Mouse (Mus musculus): ENCODE measurements around the gene Wiz. TPM values are rescaled to one million over a fixed set of nuclear protein-coding genes. Genes with fewer than 3 reads are reported as not detected.

Gene Wiz
- total RNA-seq (2021), result 10 to 100 TPM; 55.0 to 57.2 TPM
- long read RNA-seq, experiment 1, partial matches to known transcripts, result 7 of 35 reads
- long read RNA-seq, experiment 1, other reads (novel, unspliced or antisense), result 26 of 35 reads
- long read RNA-seq, experiment 2, transcript Wiz-207 (9 exons, 3,578 nt), result major isoform, 5 of 38 reads
- long read RNA-seq, experiment 2, partial matches to known transcripts, result 11 of 38 reads
- long read RNA-seq, experiment 2, other reads (novel, unspliced or antisense), result 22 of 38 reads

GRCm38 (mm10) chr17:32389101-32389659 is at the start of gene Wiz:
TSS of gene Wiz (minus strand) at chr17:32389439.
- TF ChIP-seq CTCF (conservative IDR thresholded peaks at IDR 0.05), result peak; percentile 7; the same call in 1 of the 2 replicates

GRCm38 (mm10) chr17:32437106-32437505 is 47.9 kb upstream of the Wiz start:
- Histone ChIP-seq H3K27ac (no peak overlapping the region), H3K4me3 (no peak overlapping the region)
- TF ChIP-seq CTCF (conservative IDR thresholded peaks at IDR 0.05), result no peak
- no peak for DNase-seq (ENCODE audit: low spot score in 2 of 2)

More at GRCm38 (mm10) chr17:32389101-32389659, at the start of gene Wiz:
- H3K4me3 ChIP-seq, result peak within 1 kb of the TSS; percentile 92
- peak within 1 kb of the TSS; percentile 95 for H3K27ac ChIP-seq
- DNase-seq (ENCODE audit: low spot score in 2 of 2), result peak; percentile 95 to 96

GRCm38 (mm10) chr17:32435151-32435550 is 45.9 kb upstream of the Wiz start:
- H3K27ac ChIP-seq, result no peak overlapping the region
- DNase-seq (ENCODE audit: low spot score in 2 of 2), result no peak
- H3K4me3 ChIP-seq, result no peak overlapping the region
- no peak for TF ChIP-seq CTCF (conservative IDR thresholded peaks at IDR 0.05)

DNA sequence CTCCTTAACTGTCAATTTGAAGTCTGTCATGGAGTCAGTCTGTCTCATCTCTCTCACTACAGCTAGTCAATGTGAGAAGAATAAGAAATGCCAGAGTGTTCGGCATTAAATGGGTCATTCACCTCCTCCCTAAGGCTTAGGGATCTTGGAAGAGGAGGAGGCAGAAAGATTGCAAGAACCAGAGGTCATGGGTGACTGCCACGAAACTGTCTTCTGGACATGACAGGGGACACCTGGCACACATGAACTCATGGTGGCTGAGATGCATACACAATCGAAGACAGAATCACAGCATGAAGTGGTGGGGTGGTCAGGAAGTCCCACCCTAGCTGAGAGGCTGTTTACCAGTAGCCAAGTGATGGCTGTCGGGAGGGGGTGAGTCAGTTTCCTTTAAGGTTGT is 45.1 kb upstream of the Wiz start:
- no peak for DNase-seq (ENCODE audit: low spot score in 2 of 2)
- no peak overlapping the region for H3K4me3 ChIP-seq
- H3K27ac ChIP-seq, result no peak overlapping the region
- no peak for TF ChIP-seq CTCF (conservative IDR thresholded peaks at IDR 0.05)

DNA sequence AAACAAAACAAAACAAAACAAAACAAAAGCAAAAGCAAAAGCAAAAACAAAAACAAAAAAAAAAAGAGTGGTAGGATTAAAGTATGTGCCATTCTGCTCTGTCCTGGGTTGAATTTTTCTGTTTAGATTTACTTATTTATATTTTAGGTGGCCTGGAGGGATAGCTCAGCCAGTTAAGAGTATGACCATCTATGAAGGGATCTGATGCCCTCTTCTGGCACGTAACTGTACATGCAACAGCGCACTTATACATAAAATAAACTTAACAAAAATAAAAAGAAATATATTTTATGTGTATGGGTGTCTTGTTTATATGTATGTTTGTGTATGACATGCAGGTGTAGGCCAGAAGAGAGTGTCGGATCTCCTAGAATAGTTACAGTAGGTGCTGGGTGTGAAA is 42.7 kb upstream of the Wiz start:
- DNase-seq (ENCODE audit: low spot score in 2 of 2), result no peak
- TF ChIP-seq CTCF (conservative IDR thresholded peaks at IDR 0.05), result peak; percentile 79
- Histone ChIP-seq H3K4me3 (no peak overlapping the region), H3K27ac (no peak overlapping the region)

- Histone ChIP-seq H3K4me3 (no peak overlapping the region), H3K27ac (no peak overlapping the region)
- TF ChIP-seq CTCF (conservative IDR thresholded peaks at IDR 0.05), result no peak
- DNase-seq (ENCODE audit: low spot score in 2 of 2), result no peak
Measured at GRCm38 (mm10) chr17:32426610-32427009, 37.4 kb upstream of the Wiz start.

DNA sequence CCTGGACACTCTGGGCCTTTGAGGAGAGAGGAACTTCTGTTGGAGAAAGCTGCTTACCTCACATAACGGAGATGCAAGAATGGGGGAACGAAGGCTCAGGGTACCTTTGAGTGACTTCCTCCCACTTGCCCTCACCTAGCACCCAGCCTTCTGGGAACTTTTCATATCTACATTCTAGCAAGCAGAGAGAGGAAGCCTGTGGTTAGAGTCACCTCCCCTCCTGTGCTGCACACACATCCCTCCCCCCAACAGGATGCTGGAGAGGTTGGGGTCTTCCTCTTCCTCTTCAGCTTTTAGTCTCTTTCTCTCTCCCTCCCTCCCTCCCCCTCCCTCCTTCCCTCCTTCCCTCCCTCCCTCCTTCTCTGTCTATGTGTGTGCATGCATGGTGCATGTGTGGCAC is 34.8 kb upstream of the Wiz start, which contains the start of gene Pglyrp2:
Gene Pglyrp2 (minus strand): TSS at position 134 of the 400 bp plus-strand sequence.
- Histone ChIP-seq H3K4me3 (no peak within 1 kb of the TSS), H3K27ac (no peak within 1 kb of the TSS)
- no peak for TF ChIP-seq CTCF (conservative IDR thresholded peaks at IDR 0.05)
- DNase-seq (ENCODE audit: low spot score in 2 of 2), result no peak

- TF ChIP-seq CTCF (conservative IDR thresholded peaks at IDR 0.05), result no peak
- H3K4me3 ChIP-seq, result no peak overlapping the region
- H3K27ac ChIP-seq, result no peak overlapping the region
- DNase-seq (ENCODE audit: low spot score in 2 of 2), result no peak
Measured at GRCm38 (mm10) chr17:32420781-32421180, 31.5 kb upstream of the Wiz start.

GRCm38 (mm10) chr17:32419989-32420388 is 30.8 kb upstream of the Wiz start:
- H3K27ac ChIP-seq, result no peak overlapping the region
- no peak for DNase-seq (ENCODE audit: low spot score in 2 of 2)
- no peak for TF ChIP-seq CTCF (conservative IDR thresholded peaks at IDR 0.05)
- no peak overlapping the region for H3K4me3 ChIP-seq

DNA sequence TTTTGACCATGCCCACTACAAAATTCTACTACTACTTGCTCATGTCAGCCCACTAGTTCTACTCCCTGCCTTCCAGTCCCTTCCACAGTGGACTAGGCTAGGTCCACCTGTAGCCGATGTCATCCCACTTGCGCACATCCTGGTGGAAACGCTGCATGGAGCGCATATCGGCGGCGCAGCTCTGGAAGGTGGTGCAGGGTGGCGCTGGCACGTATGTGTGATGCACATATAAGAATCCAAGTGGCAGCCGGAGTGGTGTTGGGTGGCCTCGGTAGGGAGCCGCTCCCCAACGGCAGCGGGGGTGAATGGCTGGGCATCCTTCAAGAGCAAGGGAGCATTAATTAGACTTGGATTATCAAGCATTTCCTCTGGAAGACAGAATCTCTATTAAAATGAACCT is 27.5 kb upstream of the Wiz start:
- no peak overlapping the region for H3K27ac ChIP-seq
- no peak overlapping the region for H3K4me3 ChIP-seq
- no peak for DNase-seq (ENCODE audit: low spot score in 2 of 2)
- TF ChIP-seq CTCF (conservative IDR thresholded peaks at IDR 0.05), result no peak

GRCm38 (mm10) chr17:32415417-32416020 is 26.3 kb upstream of the Wiz start:
- DNase-seq (ENCODE audit: low spot score in 2 of 2), result no peak
- no peak overlapping the region for H3K27ac ChIP-seq
- TF ChIP-seq CTCF (conservative IDR thresholded peaks at IDR 0.05), result no peak
- no peak overlapping the region for H3K4me3 ChIP-seq

GRCm38 (mm10) chr17:32411898-32412297 is 22.7 kb upstream of the Wiz start:
- Histone ChIP-seq H3K27ac (no peak overlapping the region), H3K4me3 (no peak overlapping the region)
- TF ChIP-seq CTCF (conservative IDR thresholded peaks at IDR 0.05), result no peak
- no peak for DNase-seq (ENCODE audit: low spot score in 2 of 2)

- no peak for DNase-seq (ENCODE audit: low spot score in 2 of 2)
- no peak for TF ChIP-seq CTCF (conservative IDR thresholded peaks at IDR 0.05)
- H3K4me3 ChIP-seq, result peak within 1 kb of the TSS; percentile 15; the same call in 1 of the 2 replicates
- no peak within 1 kb of the TSS for H3K27ac ChIP-seq
Measured at GRCm38 (mm10) chr17:32403417-32403816, 14.2 kb upstream of the Wiz start, which contains the start of gene Rasal3. TSS of gene Rasal3 (minus strand) at chr17:32403583.
